Mouse (Mus musculus) heart, postnatal 0 days (tissue): ENCODE measurements around the gene Cfap77. TPM values are rescaled to one million over a fixed set of nuclear protein-coding genes. Genes with fewer than 3 reads are reported as not detected.
A peak's percentile ranks its signal among the peaks of the same experiment; 100 is the strongest.

Experiments used
- ATAC-seq: fragments of 200-750 bp; cut with Nextera tagmentation; 2 replicates; pipeline ENCODE4 v1.8.0; 2017; ENCODE audit warnings: low read depth, moderate number of reproducible peaks, moderate library complexity; ENCODE audit not compliant: insufficient read depth
- DNase-seq: peaks from one replicate; pipeline ENCODE4 v3.0.0-alpha.2; 2016; ENCODE audit warnings: low spot score
- H3K27ac ChIP-seq: fragments of 300-500 bp; sonication (generic); 2 replicates; pipeline ENCODE4 v1.5.1; 2014; ENCODE audit warnings: low read depth, mild to moderate bottlenecking
- H3K27me3 ChIP-seq: fragments of 300-500 bp; sonication (generic); 2 replicates; pipeline ENCODE4 v1.6.1; 2014; ENCODE audit warnings: low read length, mixed read lengths; ENCODE audit not compliant: control insufficient read depth, insufficient read depth
- H3K36me3 ChIP-seq: fragments of 300-500 bp; sonication (generic); replicated peaks from 2 replicates; pipeline ENCODE4 v1.6.1; 2014; ENCODE audit warnings: low read length, mixed read lengths; ENCODE audit not compliant: control insufficient read depth, insufficient read depth
- H3K4me1 ChIP-seq: fragments of 300-500 bp; sonication (generic); 2 replicates; pipeline ENCODE4 v1.6.1; 2014; ENCODE audit warnings: antibody characterized with exemption; ENCODE audit not compliant: control insufficient read depth, insufficient read depth
- H3K4me2 ChIP-seq: fragments of 300-500 bp; sonication (generic); 2 replicates; pipeline ENCODE4 v1.6.1; 2014; ENCODE audit warnings: low read depth, mild to moderate bottlenecking, low read length, moderate library complexity
- H3K4me3 ChIP-seq: fragments of 300-500 bp; sonication (generic); 2 replicates; pipeline ENCODE4 v1.5.1; 2014; ENCODE audit warnings: low read depth, low read length
- H3K9ac ChIP-seq: fragments of 300-500 bp; sonication (generic); replicated peaks from 2 replicates; pipeline ENCODE4 v1.6.1; 2014; ENCODE audit warnings: low read depth, low read length, mixed read lengths
- H3K9me3 ChIP-seq: fragments of 300-500 bp; sonication (generic); replicated peaks from 2 replicates; pipeline ENCODE4 v1.6.1; 2016; ENCODE audit warnings: low read length; ENCODE audit not compliant: control insufficient read depth
- CTCF ChIP-seq: IDR thresholded peaks from 2 replicates; pipeline ENCODE4 v1.5.1; 2016; ENCODE audit warnings: antibody characterized with exemption, control low read depth, low read depth
- EP300 ChIP-seq: IDR thresholded peaks from 2 replicates; pipeline ENCODE4 v1.6.1; 2016; ENCODE audit warnings: antibody characterized with exemption, low read depth
- WGBS: fragments of 180-500 bp; shearing (Covaris S2); extraction: QIAGEN DNeasy Blood & Tissue Kit; methylation state at CpG from one replicate; pipeline ENCODE4 v1.1.7; 2014; 5-methylcytosine and 5-hydroxymethylcytosine counted together
- polyA plus RNA-seq: library from polyadenylated mRNA; unstranded; fragments of >200 nt; fragmentation: Nextera tagmentation; extraction: Ambion mirVana; gene quantifications from 2 replicates; pipeline ENCODE4 v1.2.1, GENCODE M21; 2015
- total RNA-seq: library from RNA; depleted of rRNA; stranded (reverse); fragments of >200 nt; gene quantifications from 2 replicates; pipeline ENCODE4 v1.2.3, GENCODE M21; 2014; ENCODE audit warnings: low replicate concordance

The Cfap77 gene
- total and polyA plus RNA-seq, 2 experiments from 2014 or later, result 0.11 TPM; not detected in 1

DNA sequence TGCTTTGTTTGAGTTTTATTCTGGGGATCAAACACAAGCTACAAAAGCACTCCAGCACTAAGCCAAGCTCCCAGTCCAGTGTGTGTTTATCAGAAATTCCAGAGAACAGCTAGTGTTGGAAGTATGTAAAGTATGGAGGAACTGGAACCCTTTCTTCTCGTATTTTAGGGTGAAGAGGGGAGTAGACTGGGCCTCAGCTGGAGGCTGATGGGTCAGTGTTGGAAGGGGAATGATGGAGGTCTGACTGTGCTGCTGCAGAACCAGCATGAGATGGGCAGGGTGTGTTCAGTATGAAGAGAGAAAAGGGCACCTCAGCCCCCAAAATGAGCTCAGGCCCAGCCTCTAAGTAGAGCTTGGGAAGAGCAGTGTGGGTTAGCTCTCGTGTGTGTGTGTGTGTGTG, 21.4 kb upstream of the Cfap77 start:
- H3K36me3 ChIP-seq, result peaks cover 90% of the 10 kb centered on the region
- no peaks in the 10 kb centered on the region for H3K27me3 ChIP-seq
- DNase-seq, result no peak
- H3K9me3 ChIP-seq, result no peaks in the 10 kb centered on the region
- no peaks in the 10 kb centered on the region for H3K4me1 ChIP-seq
- no peak overlapping the region for H3K4me3 ChIP-seq
- H3K9ac ChIP-seq, result no peak overlapping the region
- TF ChIP-seq EP300 (no peak), CTCF (no peak)
- H3K27ac ChIP-seq, result no peak overlapping the region
- H3K4me2 ChIP-seq, result no peak overlapping the region
- no peak for ATAC-seq
- 82% methylated on average over 2 of the region's 2 CpGs for WGBS

DNA sequence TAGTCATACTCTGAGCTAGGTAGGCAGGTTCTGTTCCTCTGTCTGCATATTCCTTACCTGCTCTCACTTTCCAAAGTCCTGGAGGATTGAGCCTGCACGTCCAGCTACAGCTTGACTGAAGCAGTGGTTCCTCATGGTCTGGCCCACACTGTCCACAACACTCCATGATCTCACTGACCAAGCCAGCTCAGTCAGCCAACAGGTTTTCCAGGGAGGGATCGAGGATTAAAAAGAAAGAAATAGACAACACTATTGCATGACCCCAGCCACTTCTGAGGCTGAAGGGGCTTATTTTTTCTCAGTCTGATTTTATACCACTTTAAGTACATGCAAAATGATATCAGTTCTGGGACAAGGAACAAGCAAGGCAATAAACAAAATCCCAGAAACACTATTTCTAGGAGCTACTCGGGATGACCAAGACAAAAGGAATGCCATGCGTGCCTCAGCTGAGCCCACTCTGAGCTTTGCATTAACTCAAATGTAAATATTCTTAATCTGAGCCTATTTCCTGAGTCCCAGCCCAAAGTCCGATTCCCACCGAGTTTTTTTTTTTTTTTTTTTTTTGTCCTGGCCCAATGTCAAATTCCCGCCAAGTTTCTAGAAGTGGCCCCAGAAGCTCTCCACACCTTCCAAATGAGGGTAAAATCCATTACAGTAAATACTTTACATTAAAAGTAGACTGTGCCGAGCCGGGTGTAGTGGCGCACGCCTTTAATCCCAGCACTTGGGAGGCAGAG, 20.6 kb upstream of the Cfap77 start:
- Histone ChIP-seq H3K27ac (no peak overlapping the region), H3K4me3 (no peak overlapping the region), H3K27me3 (no peaks in the 10 kb centered on the region), H3K9ac (no peak overlapping the region), H3K4me1 (no peaks in the 10 kb centered on the region), H3K4me2 (no peak overlapping the region), H3K9me3 (no peaks in the 10 kb centered on the region), H3K36me3 (peaks cover 90% of the 10 kb centered on the region)
- TF ChIP-seq EP300 (no peak), CTCF (no peak)
- DNase-seq (no peak), ATAC-seq (no peak)
- 73% methylated on average over 11 of the region's 11 CpGs for WGBS

DNA sequence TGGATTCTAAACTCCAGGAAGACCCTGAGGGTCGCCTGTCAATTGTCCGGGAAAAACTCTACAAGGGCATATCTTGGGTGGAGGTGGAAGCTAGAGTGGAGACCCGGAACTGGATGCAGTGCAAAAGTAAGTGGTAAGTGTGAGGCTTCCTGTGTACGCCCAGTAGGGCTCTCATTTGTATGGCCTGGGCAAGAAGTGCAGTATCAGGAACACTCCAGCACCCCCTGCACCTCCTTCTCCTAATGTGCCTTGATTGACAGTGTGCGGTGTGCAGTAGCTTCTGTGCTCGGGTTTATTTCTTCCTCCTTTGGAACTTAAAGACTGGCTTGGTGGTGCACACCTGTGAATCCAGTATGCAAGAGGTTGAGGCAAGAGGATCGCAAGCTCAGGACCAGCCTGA, 19.8 kb upstream of the Cfap77 start:
- Histone ChIP-seq H3K36me3 (peaks cover 89% of the 10 kb centered on the region), H3K4me1 (no peaks in the 10 kb centered on the region), H3K27ac (no peak overlapping the region), H3K27me3 (no peaks in the 10 kb centered on the region), H3K4me2 (no peak overlapping the region), H3K9me3 (no peaks in the 10 kb centered on the region), H3K4me3 (no peak overlapping the region), H3K9ac (no peak overlapping the region)
- DNase-seq (no peak), ATAC-seq (no peak)
- TF ChIP-seq CTCF, result no peak
- TF ChIP-seq EP300, result no peak
- WGBS, result 90% methylated on average over 7 of the region's 7 CpGs

DNA sequence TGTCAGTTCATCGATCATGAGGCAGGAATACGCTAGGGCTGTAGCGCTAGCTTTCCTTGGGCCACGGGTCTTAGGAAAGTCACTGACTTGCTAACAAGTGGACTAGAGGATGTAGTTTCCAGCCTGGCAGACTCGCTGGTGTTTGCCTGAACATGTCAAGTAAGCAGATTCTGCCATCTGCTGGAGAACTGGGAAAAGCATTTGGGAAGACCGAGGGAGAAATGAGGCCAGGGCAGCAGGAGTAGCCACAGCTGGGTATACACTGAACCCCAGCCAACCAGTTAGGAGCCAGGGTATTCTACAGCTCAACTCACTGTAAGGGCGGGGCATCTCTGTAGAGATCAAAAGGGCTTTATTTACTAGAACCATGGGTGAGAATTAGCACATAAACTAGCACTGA, 11.5 kb upstream of the Cfap77 start:
- Histone ChIP-seq H3K4me3 (no peak overlapping the region), H3K27ac (no peak overlapping the region), H3K9ac (no peak overlapping the region), H3K9me3 (no peaks in the 10 kb centered on the region), H3K36me3 (peaks cover 39% of the 10 kb centered on the region), H3K27me3 (no peaks in the 10 kb centered on the region), H3K4me1 (no peaks in the 10 kb centered on the region), H3K4me2 (no peak overlapping the region)
- WGBS, result 49% methylated on average over 7 of the region's 7 CpGs
- TF ChIP-seq CTCF (peak; percentile 75), EP300 (no peak)
- ATAC-seq, result peak; percentile 27; the same call in 1 of the 2 replicates
- DNase-seq, result no peak

DNA sequence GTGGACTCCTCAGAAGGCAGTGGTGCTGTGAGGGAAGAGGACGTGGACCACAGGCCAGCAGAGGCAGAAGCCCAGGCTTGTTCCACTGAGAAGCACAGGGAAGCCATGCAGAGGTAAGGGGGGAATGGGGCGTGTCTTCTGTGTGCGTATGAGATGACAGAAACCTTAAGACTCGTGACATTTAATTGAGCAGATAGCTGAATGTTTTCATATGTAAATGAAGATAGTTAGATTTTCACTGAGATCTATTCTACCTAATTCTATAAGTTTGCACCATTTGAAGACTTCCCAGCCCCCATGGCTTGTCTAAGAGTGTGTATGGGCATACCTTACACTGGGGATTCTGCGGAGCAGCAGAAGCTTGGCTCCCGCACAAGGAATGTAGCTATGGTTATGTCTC, 10.9 kb upstream of the Cfap77 start:
- no peak overlapping the region for H3K4me2 ChIP-seq
- peaks cover 5% of the 10 kb centered on the region; the same call in 1 of the 2 replicates for H3K4me1 ChIP-seq
- H3K4me3 ChIP-seq, result no peak overlapping the region
- no peak for TF ChIP-seq CTCF
- no peak for TF ChIP-seq EP300
- no peak overlapping the region for H3K27ac ChIP-seq
- H3K27me3 ChIP-seq, result no peaks in the 10 kb centered on the region
- peaks cover 33% of the 10 kb centered on the region for H3K36me3 ChIP-seq
- 81% methylated on average over 6 of the region's 6 CpGs for WGBS
- DNase-seq (no peak), ATAC-seq (no peak)
- no peaks in the 10 kb centered on the region for H3K9me3 ChIP-seq
- no peak overlapping the region for H3K9ac ChIP-seq

DNA sequence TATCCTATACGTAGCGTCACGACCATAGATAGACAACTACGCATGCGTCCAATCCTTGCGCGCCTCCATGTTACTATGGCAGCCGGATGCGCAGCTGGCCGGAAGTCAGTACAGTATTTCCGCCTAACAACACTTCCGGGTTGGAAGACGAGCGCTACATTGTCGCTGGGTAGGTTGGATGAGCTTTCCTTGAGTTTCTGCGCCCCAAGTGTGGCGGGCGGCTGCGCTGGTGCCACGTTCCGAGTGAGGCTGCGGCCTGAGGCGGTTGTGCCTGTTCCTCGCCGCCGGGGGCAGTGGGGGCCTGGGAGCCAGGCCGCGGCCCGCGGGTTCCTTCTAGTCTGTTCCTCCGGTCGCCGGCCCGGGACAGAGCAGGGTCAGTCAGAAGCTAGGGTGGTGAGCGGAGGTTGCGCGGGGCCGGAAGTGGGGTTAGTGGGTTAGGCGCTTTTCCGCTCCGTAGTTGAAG, 5.3 kb upstream of the Cfap77 start, which contains the start of gene Ttf1:
Ttf1 (plus strand) TSS at position 128 of the 463 bp plus-strand sequence.
- H3K4me1 ChIP-seq, result peaks cover 5% of the 10 kb centered on the region
- ATAC-seq (peak; percentile 97), DNase-seq (peak; percentile 95)
- peak within 1 kb of the TSS; percentile 69 for H3K4me2 ChIP-seq
- H3K36me3 ChIP-seq, result no peaks in the 10 kb centered on the region
- WGBS, result under 1% methylated on average over 41 of the region's 41 CpGs
- 0 out of 2 replicates have a peak, but pooled peaks cover 9% of the 10 kb centered on the region for H3K27me3 ChIP-seq
- peak within 1 kb of the TSS; percentile 96 for H3K4me3 ChIP-seq
- TF ChIP-seq CTCF, result no peak
- no peak for TF ChIP-seq EP300
- no peaks in the 10 kb centered on the region for H3K9me3 ChIP-seq
- peak within 1 kb of the TSS; percentile 92 for H3K27ac ChIP-seq
- H3K9ac ChIP-seq, result peak within 1 kb of the TSS; percentile 63
